ENCODE assay signal across 8 mouse cellular contexts in genomic region chr7:113151499-113151898, GRCm38 (mm10). TPM values are rescaled to one million over a fixed set of nuclear protein-coding genes. Genes with fewer than 3 reads are reported as not detected.
A peak's percentile ranks its signal among the peaks of the same experiment; 100 is the strongest.
DNase-seq lines count a peak whose midpoint lies in the region; ATAC-seq and TF ChIP-seq lines count a peak whose summit lies in the region.

No protein-coding gene starts in this region.

- no peak overlapping the region for H3K4me2 ChIP-seq in liver, embryonic 12.5 days

- no peaks in the 10 kb centered on the region for H3K9me3 ChIP-seq in liver, embryonic 12.5 days (replicated peaks)

- peak overlapping the region; percentile 77 for H3K27ac ChIP-seq in layer of hippocampus, adult 2 months
- H3K27ac ChIP-seq in embryonic fibroblast, embryonic 13.5 days (ENCODE audit: insufficient read depth, low read length) = peak overlapping the region; percentile 99
- no peak overlapping the region for H3K27ac ChIP-seq in liver, embryonic 12.5 days

- ATAC-seq in monocyte, adult 5-6 weeks (replicated peaks; ENCODE audit: insufficient number of reproducible peaks, low FRiP score, low TSS enrichment, poor library complexity, severe bottlenecking) = no peak
- no peak for ATAC-seq in liver, embryonic 12.5 days

- DNase-seq in layer of hippocampus, adult 2 months (ENCODE audit: low spot score in 2 of 2) = no peak
- no peak for DNase-seq in layer of hippocampus, postnatal 10 days (ENCODE audit: low spot score in 2 of 2)
- DNase-seq in NIH3T3 (ENCODE audit: low read depth) = peak; percentile 69
- peak; percentile 51 to 61 for DNase-seq in heart, postnatal 36 days
- DNase-seq in layer of hippocampus, adult 8-10 months (ENCODE audit: low spot score in 2 of 2) = no peak

- no peak for TF ChIP-seq CTCF in layer of hippocampus, adult 2 months (conservative IDR thresholded peaks at IDR 0.05)
- no peak for TF ChIP-seq CTCF in embryonic fibroblast, embryonic 13.5 days (IDR thresholded peaks at IDR 0.05; ENCODE audit: borderline replicate concordance, insufficient read depth, low read length)

- peak; percentile 29 for TF ChIP-seq POLR2A in embryonic fibroblast, embryonic 13.5 days (IDR thresholded peaks at IDR 0.05; ENCODE audit: low read depth, low read length)

- H3K27me3 ChIP-seq in liver, embryonic 12.5 days (replicated peaks) = peaks cover 14% of the 10 kb centered on the region; the same call in 1 of the 2 replicates

- H3K4me3 ChIP-seq in layer of hippocampus, adult 2 months = no peak overlapping the region
- no peak overlapping the region for H3K4me3 ChIP-seq in embryonic fibroblast, embryonic 13.5 days (ENCODE audit: insufficient read depth, low read length)
- no peak overlapping the region for H3K4me3 ChIP-seq in liver, embryonic 12.5 days

- peaks cover 33% of the 10 kb centered on the region for H3K4me1 ChIP-seq in embryonic fibroblast, embryonic 13.5 days (ENCODE audit: control insufficient read depth, insufficient read depth, low read length)
- H3K4me1 ChIP-seq in liver, embryonic 12.5 days = no peaks in the 10 kb centered on the region

- 49% methylated on average over 6 of the region's 6 CpGs for WGBS in liver, embryonic 12.5 days (ENCODE audit: insufficient replicate concordance)

- H3K36me3 ChIP-seq in liver, embryonic 12.5 days = no peaks in the 10 kb centered on the region

- intact Hi-C loops in heart, postnatal 36 days (cut with DNase I) = no loop called here

- H3K9ac ChIP-seq in liver, embryonic 12.5 days = no peak overlapping the region

RNA-seq across cellular contexts. Expression of gene Arntl, which starts 55.8 kb away (rescaled TPM):
- total RNA-seq in layer of hippocampus, adult 2 months (2021) = 10 to 100 TPM; 34.9 to 40.3 TPM
- total RNA-seq in layer of hippocampus, postnatal 10 days (2021) = 10 to 100 TPM; 26.3 to 28.1 TPM
- 24.4 and 27.8 TPM in 2 replicates for polyA plus RNA-seq in embryonic fibroblast, embryonic 13.5 days (2011; ENCODE audit: insufficient read length, low read depth, missing spikeins)
- total RNA-seq in heart, postnatal 36 days (2021) = 10 to 100 TPM in 1 of 2 experiments, 1 to 10 TPM in 1; 3.8 to 12.9 TPM
- total RNA-seq in monocyte, adult 5-6 weeks (2017) = 15.8 to 26.0 TPM (median 17.3 TPM) in 3 replicates
- 5.4 and 5.7 TPM in 2 replicates for polyA plus RNA-seq in liver, embryonic 12.5 days (2016; fragmentation: Nextera tagmentation; extraction: Ambion mirVana)
- total RNA-seq in layer of hippocampus, adult 8-10 months (2022) = 10 to 100 TPM; 28.3 to 37.8 (median 31.9) TPM

Comparison
In these comparisons a context has a peak if more than half of its experiments do, and no peak if none do; other contexts are left out.
1. DNase-seq: peak in NIH3T3 (single experiment) and heart, postnatal 36 days (2 of 2); none in layer of hippocampus, adult 2 months (0 of 2), layer of hippocampus, postnatal 10 days (0 of 2) and layer of hippocampus, adult 8-10 months (0 of 2).